Mouse (Mus musculus): ENCODE data around the gene A630001G21Rik. TPM values are rescaled to one million over a fixed set of nuclear protein-coding genes. Genes with fewer than 3 reads are reported as not detected.

Gene A630001G21Rik
- polyA plus RNA-seq, 1 experiment from 2014 or later: 1.2 TPM

DNA sequence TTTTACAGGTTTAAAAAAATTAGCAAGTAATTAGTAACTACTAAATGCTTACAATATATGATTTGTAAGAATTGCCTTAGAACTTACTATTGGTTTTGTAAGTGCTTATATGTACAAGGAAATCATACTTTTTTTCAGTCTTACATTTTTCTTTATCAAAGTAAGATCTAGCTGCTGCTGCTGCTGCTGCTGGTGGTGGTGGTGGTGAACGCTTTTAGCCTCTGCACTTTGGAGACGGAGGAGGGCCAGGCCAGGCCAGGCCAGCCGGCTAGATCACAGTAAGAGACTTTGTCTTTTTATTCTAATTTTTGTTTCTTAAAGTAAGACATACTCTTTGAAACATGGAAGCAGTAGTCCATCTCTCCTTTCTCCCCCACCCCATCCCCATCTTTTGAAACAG lies 16.8 kb upstream of the A630001G21Rik start:
- WGBS: 46% methylated on average over 3 of the region's 3 CpGs
- ATAC-seq (ENCODE audit: low FRiP score): no peak
- Histone ChIP-seq H3K27me3 (no peaks in the 10 kb centered on the region), H3K9me3 (replicated peaks) (no peaks in the 10 kb centered on the region), H3K4me2 (replicated peaks) (no peak overlapping the region), H3K4me1 (peaks cover 15% of the 10 kb centered on the region), H3K27ac (no peak overlapping the region), H3K9ac (no peak overlapping the region), H3K36me3 (no peaks in the 10 kb centered on the region), H3K4me3 (no peak overlapping the region)

DNA sequence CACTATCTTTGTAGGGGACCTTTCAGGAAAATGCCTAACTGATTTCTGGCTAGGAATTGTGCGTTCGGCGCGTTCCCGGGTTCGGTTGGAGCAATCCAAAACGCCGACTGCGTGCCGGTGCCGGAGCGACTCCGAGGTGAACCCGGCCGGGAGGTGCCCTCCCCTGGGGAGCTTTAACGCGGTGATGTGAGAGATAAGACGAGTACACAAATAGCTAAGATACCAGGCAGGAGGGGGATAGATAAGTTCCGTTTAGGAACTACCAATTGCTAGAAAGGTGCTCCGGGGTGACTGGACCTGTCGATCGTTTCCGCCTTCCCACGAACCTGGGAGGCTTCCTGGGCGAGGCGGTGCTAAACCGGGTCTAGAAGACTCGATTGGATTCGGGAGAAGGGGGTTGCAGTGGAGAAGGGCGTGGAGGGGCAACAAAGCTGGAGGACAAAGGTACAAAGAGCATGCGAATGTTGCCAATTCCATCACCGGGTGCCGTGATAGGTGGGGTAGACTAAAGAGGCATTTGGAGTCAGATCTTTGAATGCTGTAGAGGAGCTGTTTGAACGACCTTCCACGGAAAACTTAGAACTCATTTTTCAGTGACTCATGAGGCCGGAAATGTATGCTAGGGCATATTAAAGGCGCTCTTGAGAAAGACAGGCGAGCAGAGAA lies 15.8 kb upstream of the A630001G21Rik start:
- H3K4me3 ChIP-seq: peak overlapping the region; percentile 100
- peak; percentile 19 for ATAC-seq (ENCODE audit: low FRiP score)
- H3K36me3 ChIP-seq: no peaks in the 10 kb centered on the region
- H3K27me3 ChIP-seq: no peaks in the 10 kb centered on the region
- peak overlapping the region; percentile 97 for H3K27ac ChIP-seq
- no peaks in the 10 kb centered on the region for H3K9me3 ChIP-seq (replicated peaks)
- peaks cover 15% of the 10 kb centered on the region for H3K4me1 ChIP-seq
- WGBS: under 1% methylated on average over 38 of the region's 38 CpGs
- peak overlapping the region; percentile 72 for H3K4me2 ChIP-seq (replicated peaks)
- peak overlapping the region; percentile 99 for H3K9ac ChIP-seq

DNA sequence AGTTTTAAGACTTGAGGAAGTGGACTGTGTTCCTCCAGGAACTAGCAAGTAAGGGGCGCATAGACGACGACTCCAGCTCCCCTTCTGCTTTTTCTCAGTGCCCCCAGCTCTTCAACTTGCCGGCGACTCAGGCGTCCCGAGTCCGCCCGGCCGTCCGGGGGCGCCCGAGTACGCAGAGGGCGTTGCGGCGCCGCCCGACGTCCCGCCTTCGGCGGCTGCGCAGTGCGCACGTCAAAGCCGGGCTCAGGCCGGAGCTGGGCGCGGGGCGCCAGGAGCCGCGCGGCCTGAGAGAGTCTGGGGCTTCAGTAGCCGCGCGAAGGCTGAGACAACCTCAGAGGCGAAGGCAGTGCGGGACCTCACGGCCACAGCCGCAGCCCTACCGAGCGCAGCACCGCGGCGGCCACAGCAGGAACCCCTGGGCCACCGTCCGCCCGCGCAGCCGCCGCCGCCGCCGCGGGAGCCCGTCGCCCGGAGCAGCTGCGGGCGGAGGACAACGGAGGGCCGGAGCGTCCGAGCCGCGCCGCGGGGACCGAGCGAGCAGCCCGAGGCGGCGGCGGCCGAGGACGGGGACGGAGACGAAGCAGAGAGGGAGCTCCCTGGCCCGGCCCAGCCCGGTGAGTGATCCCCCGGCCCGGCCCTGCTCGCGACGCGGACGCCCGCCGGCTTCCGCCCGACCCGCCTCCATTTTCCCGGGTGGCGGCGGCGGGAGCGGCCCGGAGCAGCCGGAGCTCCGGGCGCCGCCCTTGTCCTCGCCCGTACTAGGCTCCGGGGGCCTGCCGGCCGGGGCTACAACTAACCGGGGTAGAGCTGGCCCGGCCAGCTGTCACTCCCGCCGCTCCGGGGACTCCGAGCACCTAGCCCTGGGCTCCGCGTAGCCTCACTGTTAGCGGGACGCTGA lies 15.0 kb upstream of the A630001G21Rik start, which contains the start of gene Cab39:
Cab39 (plus strand) TSS at position 234 of the 898 bp plus-strand sequence.
- under 1% methylated on average over 92 of the region's 118 CpGs for WGBS
- Histone ChIP-seq H3K27me3 (no peaks in the 10 kb centered on the region), H3K36me3 (no peaks in the 10 kb centered on the region), H3K4me1 (peaks cover 15% of the 10 kb centered on the region), H3K27ac (peak within 1 kb of the TSS; percentile 97), H3K4me3 (peak within 1 kb of the TSS; percentile 100), H3K4me2 (replicated peaks) (peak within 1 kb of the TSS; percentile 72), H3K9ac (peak within 1 kb of the TSS; percentile 99), H3K9me3 (replicated peaks) (no peaks in the 10 kb centered on the region)
- peak; percentile 94 for ATAC-seq (ENCODE audit: low FRiP score)

DNA sequence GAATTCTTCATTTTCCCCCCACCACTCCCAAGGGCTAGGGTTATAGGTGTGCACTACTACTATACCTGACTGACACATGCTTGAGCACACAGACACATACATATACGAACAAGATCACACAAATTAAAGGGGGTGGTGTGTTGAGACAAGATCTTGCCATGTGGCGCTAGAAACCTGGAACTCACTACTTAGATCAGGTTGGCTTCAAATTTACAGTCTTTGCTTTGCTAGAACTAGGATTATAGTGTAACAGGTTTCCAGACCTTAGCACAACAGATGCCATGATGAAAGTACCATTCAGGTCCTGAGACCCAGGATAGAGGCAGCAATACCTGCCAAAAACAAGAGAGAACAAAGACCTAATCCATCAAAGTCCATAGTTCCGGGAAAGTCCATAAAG lies 13.0 kb upstream of the A630001G21Rik start:
- H3K4me1 ChIP-seq: peaks cover 13% of the 10 kb centered on the region

DNA sequence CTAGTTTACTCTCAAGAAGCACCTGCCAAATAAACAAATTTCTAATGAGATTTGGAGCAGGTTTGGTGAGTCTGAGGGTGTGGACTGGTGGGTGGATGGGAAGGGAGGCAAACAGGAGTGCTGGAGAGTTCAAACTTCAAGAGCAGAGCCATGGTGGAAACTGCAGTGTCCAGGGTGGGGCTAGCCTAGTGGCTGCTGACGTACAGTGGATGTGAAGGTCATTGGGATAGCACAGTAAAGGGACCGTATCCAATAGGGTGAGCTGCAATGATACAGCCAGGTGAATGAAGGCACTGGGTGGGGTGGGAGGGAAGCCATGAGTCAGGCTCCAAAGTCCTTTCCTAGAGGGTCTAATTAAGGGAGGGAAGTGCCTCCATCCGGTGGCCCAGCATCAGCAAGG lies 12.1 kb upstream of the A630001G21Rik start:
- ATAC-seq (ENCODE audit: low FRiP score): no peak
- no peak overlapping the region for H3K9ac ChIP-seq
- H3K4me2 ChIP-seq (replicated peaks): no peak overlapping the region
- no peak overlapping the region for H3K27ac ChIP-seq
- WGBS: 84% methylated on average over 3 of the region's 3 CpGs
- peaks cover 7% of the 10 kb centered on the region for H3K4me1 ChIP-seq
- no peak overlapping the region for H3K4me3 ChIP-seq
- H3K36me3 ChIP-seq: no peaks in the 10 kb centered on the region
- no peaks in the 10 kb centered on the region for H3K9me3 ChIP-seq (replicated peaks)
- no peaks in the 10 kb centered on the region for H3K27me3 ChIP-seq

More for the DNA sequence above, 13.0 kb upstream of the A630001G21Rik start:
- H3K9ac ChIP-seq: no peak overlapping the region
- no peak for ATAC-seq (ENCODE audit: low FRiP score)
- no peak overlapping the region for H3K4me3 ChIP-seq
- no peaks in the 10 kb centered on the region for H3K36me3 ChIP-seq
- no peaks in the 10 kb centered on the region for H3K27me3 ChIP-seq
- H3K27ac ChIP-seq: no peak overlapping the region
- H3K9me3 ChIP-seq (replicated peaks): no peaks in the 10 kb centered on the region
- WGBS: 89% methylated on average over 3 of the region's 3 CpGs
- H3K4me2 ChIP-seq (replicated peaks): no peak overlapping the region

DNA sequence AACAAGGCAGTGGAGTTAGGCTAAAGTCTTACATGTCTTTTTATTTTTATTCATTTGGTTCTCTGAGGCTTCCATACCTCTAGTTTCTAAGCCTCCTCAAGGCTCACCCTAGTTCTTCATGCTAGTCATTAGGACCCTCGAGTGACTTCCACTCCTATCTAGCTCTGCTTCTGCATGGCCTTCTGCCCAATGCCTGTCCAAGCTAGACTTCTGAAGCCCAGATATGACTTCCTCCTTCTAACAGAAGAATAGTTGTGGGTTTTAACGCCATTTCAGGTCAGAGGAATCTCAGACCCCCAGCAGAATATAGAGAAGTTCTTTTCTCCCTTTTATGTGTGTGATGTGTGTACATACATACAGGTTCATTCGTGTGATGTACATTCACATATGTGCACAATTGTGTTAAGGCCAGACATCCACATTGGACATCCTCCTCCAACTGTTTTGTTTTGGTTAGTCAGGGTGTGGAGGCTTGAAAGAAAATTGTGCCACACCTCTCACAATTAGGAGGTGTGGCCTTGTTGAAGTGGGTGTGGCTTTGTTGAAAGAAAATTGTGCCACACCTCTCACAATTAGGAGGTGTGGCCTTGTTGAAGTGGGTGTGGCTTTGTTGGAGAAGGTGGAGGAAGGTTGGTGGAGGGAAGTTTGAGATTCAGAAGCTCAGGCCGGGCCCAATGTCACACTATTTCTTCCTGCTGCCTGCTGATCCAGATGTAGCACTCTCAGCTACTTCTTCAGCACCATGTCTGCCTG lies 1.2 kb upstream of the A630001G21Rik start:
- H3K4me1 ChIP-seq: no peaks in the 10 kb centered on the region
- no peaks in the 10 kb centered on the region for H3K9me3 ChIP-seq (replicated peaks)
- no peaks in the 10 kb centered on the region for H3K27me3 ChIP-seq
- H3K4me2 ChIP-seq (replicated peaks): no peak overlapping the region
- no peak for ATAC-seq (ENCODE audit: low FRiP score)
- 73% methylated on average over 4 of the region's 4 CpGs for WGBS
- H3K9ac ChIP-seq: no peak overlapping the region
- H3K4me3 ChIP-seq: no peak overlapping the region
- no peak overlapping the region for H3K27ac ChIP-seq
- H3K36me3 ChIP-seq: no peaks in the 10 kb centered on the region

DNA sequence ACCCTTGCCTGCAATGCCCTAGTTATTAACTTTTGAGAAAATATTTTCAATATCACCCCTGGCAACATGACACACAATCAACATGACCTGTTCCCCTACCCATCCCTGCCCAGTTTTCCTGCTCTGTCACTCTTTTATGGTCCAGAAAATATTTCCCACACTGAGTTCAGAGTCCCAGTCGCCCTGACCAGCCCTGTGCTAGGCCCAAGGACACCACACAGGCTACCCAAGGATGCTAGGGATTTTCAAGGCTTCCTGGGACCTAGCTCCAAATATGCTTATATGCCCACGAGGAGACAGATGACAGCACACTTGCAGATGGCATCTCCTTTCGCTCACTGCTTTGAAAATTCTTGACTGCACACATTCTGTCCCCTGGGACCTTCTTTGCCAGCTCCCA lies 569 bp upstream of the A630001G21Rik start:
- Histone ChIP-seq H3K4me3 (no peak overlapping the region), H3K27me3 (no peaks in the 10 kb centered on the region), H3K4me2 (replicated peaks) (no peak overlapping the region), H3K36me3 (no peaks in the 10 kb centered on the region), H3K9ac (no peak overlapping the region), H3K27ac (no peak overlapping the region), H3K4me1 (no peaks in the 10 kb centered on the region), H3K9me3 (replicated peaks) (no peaks in the 10 kb centered on the region)
- no peak for ATAC-seq (ENCODE audit: low FRiP score)
- WGBS: 71% methylated on average over 3 of the region's 3 CpGs

DNA sequence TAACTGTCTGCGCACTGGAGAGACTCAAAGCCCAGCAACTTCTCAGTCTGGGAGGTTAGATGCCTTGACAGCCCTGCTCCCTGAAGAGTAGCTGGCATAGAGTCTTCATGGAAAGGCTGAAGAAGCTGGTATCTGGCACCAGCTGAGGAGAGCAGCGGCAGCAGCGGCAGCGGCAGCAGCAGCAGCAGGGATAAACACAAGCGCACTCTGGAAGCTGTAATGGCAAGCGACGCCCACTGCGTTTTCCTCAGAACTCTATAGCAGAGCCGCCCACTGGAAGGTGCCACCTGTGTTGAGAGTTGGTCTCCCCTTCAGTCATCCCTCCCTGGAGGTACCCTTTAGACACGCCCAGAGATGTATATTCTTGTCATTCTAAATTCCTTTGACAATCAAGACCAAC lies 2.3 kb downstream of the A630001G21Rik start:
- H3K27ac ChIP-seq: no peak overlapping the region
- no peaks in the 10 kb centered on the region for H3K4me1 ChIP-seq
- H3K9me3 ChIP-seq (replicated peaks): no peaks in the 10 kb centered on the region
- 52% methylated on average over 10 of the region's 10 CpGs for WGBS
- no peak for ATAC-seq (ENCODE audit: low FRiP score)
- no peaks in the 10 kb centered on the region for H3K36me3 ChIP-seq
- no peak overlapping the region for H3K4me3 ChIP-seq
- no peak overlapping the region for H3K9ac ChIP-seq
- no peak overlapping the region for H3K4me2 ChIP-seq (replicated peaks)
- H3K27me3 ChIP-seq: no peaks in the 10 kb centered on the region

DNA sequence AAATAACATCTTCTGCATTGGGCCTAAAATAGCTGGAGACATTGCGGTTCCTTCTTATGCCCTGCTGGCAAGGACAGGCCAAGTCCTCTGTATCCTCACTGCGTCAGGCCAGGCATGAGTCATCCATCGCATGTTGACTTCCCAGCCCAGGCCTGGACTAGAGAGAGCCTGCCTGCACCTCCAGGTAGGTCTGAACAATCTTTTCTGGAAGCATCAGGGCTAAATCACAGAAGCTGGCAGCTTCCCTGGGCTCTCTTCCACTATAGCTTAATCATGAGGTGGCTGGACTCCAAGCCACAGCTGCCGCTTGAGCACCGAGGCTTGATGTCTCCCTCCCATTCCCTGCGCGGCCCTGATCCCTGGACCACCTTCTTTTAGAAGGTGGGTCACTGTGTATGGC lies 3.3 kb downstream of the A630001G21Rik start:
- Histone ChIP-seq H3K4me3 (no peak overlapping the region), H3K9me3 (replicated peaks) (no peaks in the 10 kb centered on the region), H3K27ac (no peak overlapping the region), H3K4me2 (replicated peaks) (no peak overlapping the region), H3K9ac (no peak overlapping the region), H3K4me1 (no peaks in the 10 kb centered on the region), H3K36me3 (no peaks in the 10 kb centered on the region), H3K27me3 (no peaks in the 10 kb centered on the region)
- no peak for ATAC-seq (ENCODE audit: low FRiP score)
- 91% methylated on average over 7 of the region's 7 CpGs for WGBS

DNA sequence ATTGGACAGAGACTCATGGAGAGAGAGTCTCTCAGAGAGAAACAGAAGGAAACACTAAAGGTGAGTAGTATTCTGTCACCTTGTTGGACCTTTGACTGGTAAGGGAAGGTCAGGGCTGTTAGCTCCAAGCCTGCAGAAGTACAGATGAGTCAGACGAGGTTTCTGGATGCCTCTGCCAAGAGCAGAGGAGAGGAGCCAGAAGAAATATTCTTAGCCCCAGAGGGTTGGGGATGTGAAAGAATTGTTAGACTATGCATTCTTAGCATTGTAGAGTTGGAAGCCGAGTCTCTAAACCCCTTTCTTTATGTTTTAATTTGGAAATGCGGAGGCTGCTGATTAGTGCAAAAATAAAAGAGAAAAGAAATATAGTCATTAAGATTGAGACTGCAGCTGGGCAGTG lies 6.5 kb downstream of the A630001G21Rik start:
- H3K9ac ChIP-seq: no peak overlapping the region
- 83% methylated on average over 3 of the region's 3 CpGs for WGBS
- H3K27me3 ChIP-seq: no peaks in the 10 kb centered on the region
- no peaks in the 10 kb centered on the region for H3K4me1 ChIP-seq
- no peaks in the 10 kb centered on the region for H3K9me3 ChIP-seq (replicated peaks)
- no peak for ATAC-seq (ENCODE audit: low FRiP score)
- H3K4me2 ChIP-seq (replicated peaks): no peak overlapping the region
- H3K4me3 ChIP-seq: no peak overlapping the region
- no peaks in the 10 kb centered on the region for H3K36me3 ChIP-seq
- no peak overlapping the region for H3K27ac ChIP-seq

DNA sequence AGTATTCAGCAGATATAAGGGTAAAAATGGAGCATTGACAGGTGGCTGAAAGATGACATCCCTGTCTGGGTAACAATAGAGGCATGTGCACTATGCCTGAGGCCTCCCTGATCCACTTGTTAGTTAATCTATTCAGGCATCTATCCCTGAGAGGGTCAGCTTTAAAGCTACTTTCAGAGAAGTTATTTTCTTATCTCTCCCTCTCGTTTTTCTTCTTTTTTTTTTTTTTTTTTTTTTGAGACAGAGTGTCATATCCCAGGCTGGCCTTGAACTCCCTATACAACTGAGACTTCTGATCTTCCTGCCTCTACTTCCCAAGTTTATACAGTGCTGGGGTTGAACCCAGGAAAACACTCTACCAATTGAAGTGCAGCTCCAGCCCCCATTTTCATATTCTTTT lies 10.7 kb downstream of the A630001G21Rik start:
- Histone ChIP-seq H3K36me3 (no peaks in the 10 kb centered on the region), H3K27me3 (no peaks in the 10 kb centered on the region), H3K9ac (no peak overlapping the region), H3K4me2 (replicated peaks) (no peak overlapping the region), H3K9me3 (replicated peaks) (no peaks in the 10 kb centered on the region), H3K27ac (no peak overlapping the region), H3K4me3 (no peak overlapping the region), H3K4me1 (no peaks in the 10 kb centered on the region)
- 56% methylated on average over 1 of the region's 1 CpGs for WGBS
- ATAC-seq (ENCODE audit: low FRiP score): no peak

DNA sequence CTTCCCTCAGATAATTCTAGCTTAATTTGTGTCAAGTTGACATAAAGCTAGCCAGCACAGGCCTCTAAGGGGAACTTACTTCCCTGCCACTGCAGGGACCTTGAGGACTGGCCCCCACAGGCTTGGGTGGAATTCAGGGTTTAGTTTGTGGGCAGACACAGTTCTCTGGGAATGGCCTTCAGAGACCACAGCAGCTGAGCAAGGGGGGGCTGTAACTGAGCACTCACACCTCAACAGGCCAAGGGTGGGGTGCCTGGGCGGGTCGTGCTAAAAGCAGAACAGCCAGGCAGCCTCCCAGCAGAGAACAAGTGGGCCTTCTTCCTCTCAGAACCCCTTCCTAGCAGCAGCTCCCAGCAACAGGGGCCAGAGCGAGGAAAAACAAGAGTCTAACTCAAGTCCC lies 12.3 kb downstream of the A630001G21Rik start:
- Histone ChIP-seq H3K4me2 (replicated peaks) (no peak overlapping the region), H3K4me1 (no peaks in the 10 kb centered on the region), H3K36me3 (no peaks in the 10 kb centered on the region), H3K27me3 (no peaks in the 10 kb centered on the region), H3K9me3 (replicated peaks) (no peaks in the 10 kb centered on the region), H3K4me3 (no peak overlapping the region), H3K27ac (no peak overlapping the region), H3K9ac (no peak overlapping the region)
- no peak for ATAC-seq (ENCODE audit: low FRiP score)
- 94% methylated on average over 3 of the region's 3 CpGs for WGBS
